Mouse (Mus musculus) testis, adult 2 months (tissue): ENCODE results near the gene Col5a1.

Experiments
- CTCF ChIP-seq: fragments of 200-500 bp; IDR thresholded peaks from 2 replicates; pipeline ENCODE4 v1.5.1; 2012; ENCODE audit warnings: low read depth, mild to moderate bottlenecking, inconsistent platforms, low read length, moderate library complexity; ENCODE audit not compliant: control insufficient read depth, insufficient read depth, insufficient replicate concordance
- POLR2A ChIP-seq: fragments of 200-500 bp; IDR thresholded peaks from 2 replicates; pipeline ENCODE4 v1.6.1; 2012; ENCODE audit warnings: low read depth, mild to moderate bottlenecking, inconsistent platforms, low read length, moderate library complexity; ENCODE audit not compliant: control insufficient read depth

DNA sequence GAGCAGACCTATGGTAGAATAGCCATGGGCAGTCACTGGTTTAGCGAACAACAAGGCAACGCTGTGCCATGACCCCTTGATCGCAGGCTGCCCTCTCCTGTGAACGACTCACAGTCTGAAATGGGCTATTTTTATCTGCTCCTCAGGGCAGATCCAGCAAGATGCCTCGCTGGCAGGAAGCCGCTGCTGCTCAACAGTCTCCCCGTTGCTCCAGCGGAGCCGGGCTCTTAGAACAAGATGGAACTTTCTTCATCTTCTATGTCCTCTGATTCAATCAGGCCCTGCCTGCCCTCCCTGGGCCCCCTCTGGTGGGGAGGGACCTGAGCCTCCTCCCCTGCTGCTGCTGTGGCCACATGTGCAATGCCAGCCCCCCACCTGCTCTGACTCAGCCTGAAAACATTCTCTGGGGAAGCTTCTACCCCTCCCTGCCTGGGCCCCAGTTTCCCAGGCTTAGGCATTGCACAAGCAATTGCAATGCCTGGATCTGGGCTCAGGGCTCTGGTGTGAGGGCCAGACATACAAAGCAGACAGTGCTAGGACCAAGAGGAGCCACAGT lies 27.8 kb upstream of the Col5a1 start:
- TF ChIP-seq CTCF: no peak
- no peak for TF ChIP-seq POLR2A
